Mouse (Mus musculus): ENCODE results near the gene Cxcr5.

Gene Cxcr5

GRCm38 (mm10) chr9:44561597-44561996 is at the start of gene Cxcr5:
TSS of gene Cxcr5 (minus strand) at chr9:44561877.
- DNase-seq (ENCODE audit: inconsistent ontology term), result no peak

- DNase-seq (ENCODE audit: inconsistent ontology term), result no peak
Measured at GRCm38 (mm10) chr9:44610371-44610770, 48.7 kb upstream of the Cxcr5 start.

- DNase-seq (ENCODE audit: inconsistent ontology term), result no peak
Measured at GRCm38 (mm10) chr9:44607306-44607705, 45.6 kb upstream of the Cxcr5 start.

- DNase-seq (ENCODE audit: inconsistent ontology term), result no peak
Measured at GRCm38 (mm10) chr9:44606646-44607045, 45.0 kb upstream of the Cxcr5 start.

GRCm38 (mm10) chr9:44605616-44606165 is 44.0 kb upstream of the Cxcr5 start:
- no peak for DNase-seq (ENCODE audit: inconsistent ontology term)

- peak; percentile 81 for DNase-seq (ENCODE audit: inconsistent ontology term)
Measured at GRCm38 (mm10) chr9:44604779-44605615, 43.3 kb upstream of the Cxcr5 start, which contains the start of gene Ddx6. TSS of gene Ddx6 (plus strand) at chr9:44604892.

GRCm38 (mm10) chr9:44604290-44604778 is 42.7 kb upstream of the Cxcr5 start:
- peak; percentile 91 for DNase-seq (ENCODE audit: inconsistent ontology term)

- DNase-seq (ENCODE audit: inconsistent ontology term), result peak; percentile 89
Measured at GRCm38 (mm10) chr9:44603454-44604289, 42.0 kb upstream of the Cxcr5 start.

- DNase-seq (ENCODE audit: inconsistent ontology term), result no peak
Measured at GRCm38 (mm10) chr9:44602766-44603165, 41.1 kb upstream of the Cxcr5 start.

GRCm38 (mm10) chr9:44600801-44601200 is 39.1 kb upstream of the Cxcr5 start:
- no peak for DNase-seq (ENCODE audit: inconsistent ontology term)

GRCm38 (mm10) chr9:44599616-44600015 is 37.9 kb upstream of the Cxcr5 start:
- DNase-seq (ENCODE audit: inconsistent ontology term), result no peak

GRCm38 (mm10) chr9:44598899-44599495 is 37.3 kb upstream of the Cxcr5 start:
- DNase-seq (ENCODE audit: inconsistent ontology term), result peak; percentile 92

- DNase-seq (ENCODE audit: inconsistent ontology term), result no peak
Measured at GRCm38 (mm10) chr9:44597742-44598141, 36.1 kb upstream of the Cxcr5 start.

GRCm38 (mm10) chr9:44595537-44595930 is 33.9 kb upstream of the Cxcr5 start:
- no peak for DNase-seq (ENCODE audit: inconsistent ontology term)

GRCm38 (mm10) chr9:44594901-44595536 is 33.3 kb upstream of the Cxcr5 start:
- no peak for DNase-seq (ENCODE audit: inconsistent ontology term)

GRCm38 (mm10) chr9:44593886-44594285 is 32.2 kb upstream of the Cxcr5 start:
- no peak for DNase-seq (ENCODE audit: inconsistent ontology term)

- DNase-seq (ENCODE audit: inconsistent ontology term), result no peak
Measured at GRCm38 (mm10) chr9:44593221-44593620, 31.5 kb upstream of the Cxcr5 start.

- no peak for DNase-seq (ENCODE audit: inconsistent ontology term)
Measured at GRCm38 (mm10) chr9:44591595-44592188, 30.0 kb upstream of the Cxcr5 start.

GRCm38 (mm10) chr9:44590969-44591368 is 29.3 kb upstream of the Cxcr5 start:
- DNase-seq (ENCODE audit: inconsistent ontology term), result peak; percentile 84

- DNase-seq (ENCODE audit: inconsistent ontology term), result no peak
Measured at GRCm38 (mm10) chr9:44589095-44589494, 27.4 kb upstream of the Cxcr5 start.

GRCm38 (mm10) chr9:44588605-44589004 is 26.9 kb upstream of the Cxcr5 start:
- no peak for DNase-seq (ENCODE audit: inconsistent ontology term)
